Mouse (Mus musculus) embryonic fibroblast, embryonic 13.5 days (primary cell): ENCODE measurements around the gene Dcaf5. TPM values are rescaled to one million over a fixed set of nuclear protein-coding genes. Genes with fewer than 3 reads are reported as not detected.

Source experiments
- H3K27ac ChIP-seq: 2 replicates; pipeline ENCODE4 v1.5.1; 2012; ENCODE audit warnings: low read length, control low read depth, inconsistent platforms; ENCODE audit not compliant: insufficient read depth
- H3K4me1 ChIP-seq: 2 replicates; pipeline ENCODE4 v1.6.1; 2011; ENCODE audit warnings: low read length; ENCODE audit not compliant: control insufficient read depth, insufficient read depth
- H3K4me3 ChIP-seq: 2 replicates; pipeline ENCODE4 v1.5.1; 2011; ENCODE audit warnings: mild to moderate bottlenecking, control low read depth, low read length; ENCODE audit not compliant: insufficient read depth
- CTCF ChIP-seq: IDR thresholded peaks from 2 replicates; pipeline ENCODE4 v1.5.1; 2011; ENCODE audit warnings: mild to moderate bottlenecking, control low read depth, low read length, moderate library complexity, borderline replicate concordance; ENCODE audit not compliant: insufficient read depth
- POLR2A ChIP-seq: IDR thresholded peaks from 2 replicates; pipeline ENCODE4 v1.6.1; 2011; ENCODE audit warnings: low read depth, mild to moderate bottlenecking, control low read depth, low read length, moderate library complexity
- polyA plus RNA-seq: library from polyadenylated mRNA; stranded (reverse); fragments of >200 nt; gene quantifications from 2 replicates; pipeline ENCODE4 v1.2.4, GENCODE M21; 2011; ENCODE audit warnings: low read depth; ENCODE audit not compliant: missing spikeins, insufficient read length

The Dcaf5 gene
- polyA plus RNA-seq, 1 experiment, result 34.5 TPM

GRCm38 (mm10) chr12:80326047-80326446 is 110.4 kb downstream of the Dcaf5 start:
- Histone ChIP-seq H3K4me3 (no peak overlapping the region), H3K4me1 (peaks cover 9% of the 10 kb centered on the region), H3K27ac (no peak overlapping the region)
- no peak for TF ChIP-seq CTCF
- no peak for TF ChIP-seq POLR2A

- Histone ChIP-seq H3K4me1 (peaks cover 4% of the 10 kb centered on the region), H3K27ac (no peak overlapping the region), H3K4me3 (no peak overlapping the region)
- TF ChIP-seq CTCF, result no peak
- no peak for TF ChIP-seq POLR2A
Measured at GRCm38 (mm10) chr12:80324785-80325131, 111.6 kb downstream of the Dcaf5 start.

- no peak overlapping the region for H3K27ac ChIP-seq
- no peaks in the 10 kb centered on the region; the same call in 1 of the 2 replicates for H3K4me1 ChIP-seq
- TF ChIP-seq CTCF (no peak), POLR2A (no peak)
- no peak overlapping the region for H3K4me3 ChIP-seq
Measured at GRCm38 (mm10) chr12:80324051-80324784, 112.2 kb downstream of the Dcaf5 start.

- peaks cover 4% of the 10 kb centered on the region; the same call in 1 of the 2 replicates for H3K4me1 ChIP-seq
- no peak overlapping the region for H3K27ac ChIP-seq
- H3K4me3 ChIP-seq, result no peak overlapping the region
- TF ChIP-seq POLR2A (no peak), CTCF (no peak)
Measured at GRCm38 (mm10) chr12:80323371-80324050, 112.9 kb downstream of the Dcaf5 start.

DNA sequence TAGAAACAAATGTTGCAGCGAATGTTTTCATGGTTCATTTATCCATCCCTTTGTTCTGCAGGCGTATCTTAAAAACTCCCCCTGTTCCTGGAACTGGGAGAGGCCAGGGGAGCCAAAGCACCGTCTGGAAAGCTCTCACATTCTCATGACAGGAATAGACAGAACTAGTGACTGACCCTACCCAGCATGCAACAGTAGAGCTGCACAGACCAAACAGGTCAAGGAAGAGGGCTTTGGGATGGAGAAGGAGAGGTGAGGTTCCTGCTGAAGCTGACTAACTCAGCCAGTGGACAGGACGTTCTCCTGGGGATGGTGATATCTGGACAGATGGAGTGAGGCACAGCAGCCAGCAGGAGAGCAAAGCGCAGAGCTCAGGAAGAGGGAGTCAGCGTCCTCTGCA is 113.9 kb downstream of the Dcaf5 start:
- H3K27ac ChIP-seq, result no peak overlapping the region
- H3K4me1 ChIP-seq, result peaks cover 4% of the 10 kb centered on the region; the same call in 1 of the 2 replicates
- no peak overlapping the region for H3K4me3 ChIP-seq
- TF ChIP-seq CTCF (no peak), POLR2A (no peak)

- TF ChIP-seq CTCF (no peak), POLR2A (no peak)
- no peak overlapping the region for H3K4me3 ChIP-seq
- 0 out of 2 replicates have a peak, but pooled peaks cover 4% of the 10 kb centered on the region for H3K4me1 ChIP-seq
- H3K27ac ChIP-seq, result no peak overlapping the region
Measured at GRCm38 (mm10) chr12:80319062-80319461, 117.3 kb downstream of the Dcaf5 start.

- no peak for TF ChIP-seq CTCF
- TF ChIP-seq POLR2A, result no peak
- no peak overlapping the region for H3K4me3 ChIP-seq
- H3K27ac ChIP-seq, result no peak overlapping the region
- 0 out of 2 replicates have a peak, but pooled peaks cover 4% of the 10 kb centered on the region for H3K4me1 ChIP-seq
Measured at GRCm38 (mm10) chr12:80315321-80315720, 121.1 kb downstream of the Dcaf5 start.

DNA sequence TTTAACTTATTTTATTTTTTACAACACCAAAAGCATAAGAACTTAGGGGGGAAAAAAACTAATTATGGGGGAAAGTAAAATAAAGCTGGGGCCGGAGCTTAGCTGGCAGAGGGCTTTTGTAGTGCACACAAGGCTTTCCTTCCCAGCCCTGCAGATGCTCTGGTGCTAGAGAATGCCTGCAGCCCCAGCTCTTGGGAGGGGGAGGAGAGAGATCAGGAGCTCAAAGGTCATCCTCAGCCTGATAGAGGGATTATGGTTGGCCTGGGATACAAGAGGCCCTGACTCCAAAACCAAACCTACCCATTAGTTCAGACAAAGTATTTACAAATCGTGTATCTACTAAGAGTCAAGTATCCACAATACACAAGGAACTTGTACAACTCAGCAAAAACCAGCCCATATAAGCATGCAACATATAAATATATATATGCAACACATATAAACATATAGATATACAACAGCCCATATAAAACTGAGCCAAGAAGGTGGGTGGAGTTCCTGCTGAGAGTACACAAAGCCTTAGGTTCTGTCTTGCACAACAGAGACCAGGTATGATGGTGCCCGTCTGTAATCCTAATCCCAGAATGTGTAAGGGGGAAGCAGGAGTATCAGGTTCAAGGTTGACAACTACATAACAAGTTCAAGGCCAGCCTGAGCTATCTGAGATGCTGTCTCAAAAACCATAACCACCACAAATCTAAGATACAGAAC is 124.3 kb downstream of the Dcaf5 start:
- TF ChIP-seq POLR2A, result no peak
- TF ChIP-seq CTCF, result no peak
- no peak overlapping the region for H3K4me3 ChIP-seq
- no peaks in the 10 kb centered on the region for H3K4me1 ChIP-seq
- no peak overlapping the region for H3K27ac ChIP-seq

DNA sequence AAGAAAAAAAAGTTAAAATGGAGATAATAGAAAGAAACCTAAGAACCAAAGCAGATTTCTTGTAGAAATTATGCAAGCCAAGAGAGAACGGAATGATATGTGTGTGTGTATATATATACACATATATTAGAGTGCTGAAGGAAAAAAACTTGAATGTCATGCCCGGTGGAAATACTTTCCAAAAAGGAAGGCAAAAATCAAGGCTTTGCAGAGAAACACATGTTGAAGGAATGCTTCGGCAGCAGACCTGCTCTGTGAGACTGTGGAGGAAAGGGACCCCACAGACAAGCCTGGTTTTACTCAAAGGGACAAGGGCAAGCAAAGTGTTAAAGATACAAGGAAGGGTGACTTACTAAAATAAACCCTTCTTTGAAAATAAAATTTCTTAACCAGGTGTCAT is 128.8 kb downstream of the Dcaf5 start:
- Histone ChIP-seq H3K27ac (no peak overlapping the region), H3K4me1 (no peaks in the 10 kb centered on the region), H3K4me3 (no peak overlapping the region)
- TF ChIP-seq CTCF (no peak), POLR2A (no peak)
